Mouse (Mus musculus) thymus, postnatal 10 days (tissue): ENCODE measurements at regions not wholly inside any gene's neighbourhood (a gene's known extent, or its start where the extent isn't known, plus 50 kb on each side); places are given as distances from the start of the nearest gene placed in this dataset.

Experiments used
- DNase-seq, 2 experiments: peaks; one replicate each; pipeline ENCODE4 v3.0.0; 2021; ENCODE audit warnings: low spot score in 2 of 2

DNA sequence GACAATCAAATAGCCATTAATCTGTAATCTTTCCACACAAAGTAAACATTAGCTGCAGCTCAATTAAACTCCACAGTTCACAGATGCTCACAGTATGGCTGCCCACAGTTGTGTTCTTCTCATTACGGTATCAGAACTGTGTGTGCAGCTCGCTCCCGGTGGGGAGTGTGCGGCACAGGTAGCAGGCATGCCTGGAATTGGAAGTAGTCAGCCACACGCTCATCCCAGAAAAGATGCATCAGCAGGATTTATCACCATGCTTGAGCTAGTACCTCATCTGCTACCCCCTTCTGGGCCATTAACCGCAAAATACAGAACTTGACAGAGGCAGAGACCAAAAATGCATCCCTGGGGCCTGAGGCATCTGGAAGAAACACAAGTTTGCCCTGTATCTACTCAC is 437.8 kb downstream of the Adam3 start:
- no peak for DNase-seq

DNA sequence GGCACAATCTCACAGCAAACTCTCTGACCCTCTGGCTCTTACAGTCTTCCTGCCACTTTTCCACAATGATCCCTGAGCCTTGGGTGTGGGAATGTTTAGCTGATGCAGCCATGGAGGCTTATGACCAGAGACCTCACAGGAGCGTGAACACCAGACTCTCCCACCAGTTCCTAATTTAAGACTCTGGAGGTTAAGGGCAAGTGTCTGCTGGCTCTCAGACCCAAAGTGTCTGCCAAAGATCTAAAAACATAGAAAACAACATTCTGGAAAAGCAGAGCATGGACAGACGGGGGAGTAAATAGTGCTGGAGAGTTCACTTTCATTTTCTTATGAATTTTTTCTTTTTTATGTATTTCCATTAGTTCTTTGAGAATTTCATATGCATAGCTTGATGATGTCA is 440.7 kb downstream of the Adam3 start:
- DNase-seq = no peak

DNA sequence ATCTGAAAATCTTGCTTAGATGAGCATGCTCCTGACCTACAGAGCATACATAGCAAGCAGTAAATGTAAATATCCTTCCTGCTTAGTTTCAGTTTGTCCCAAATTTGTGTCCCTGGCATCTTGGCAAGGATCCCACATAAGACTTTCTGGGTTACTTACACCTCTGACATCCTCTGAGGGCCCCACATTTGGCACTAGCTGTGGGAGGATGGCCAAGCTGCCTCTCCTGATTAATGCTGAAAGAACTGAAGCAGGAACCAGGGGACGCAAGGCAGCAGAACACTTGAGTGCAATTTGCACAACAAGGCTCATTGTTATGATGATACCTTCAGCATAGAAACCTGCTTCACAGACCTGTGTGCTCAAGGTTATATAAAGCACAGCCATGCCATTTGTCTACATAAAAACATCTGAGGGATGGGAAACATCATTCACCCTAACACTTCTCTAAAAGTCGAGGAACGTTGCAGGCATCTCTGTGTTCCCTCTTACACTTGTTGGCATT is 441.7 kb downstream of the Adam3 start:
- DNase-seq = no peak

DNA sequence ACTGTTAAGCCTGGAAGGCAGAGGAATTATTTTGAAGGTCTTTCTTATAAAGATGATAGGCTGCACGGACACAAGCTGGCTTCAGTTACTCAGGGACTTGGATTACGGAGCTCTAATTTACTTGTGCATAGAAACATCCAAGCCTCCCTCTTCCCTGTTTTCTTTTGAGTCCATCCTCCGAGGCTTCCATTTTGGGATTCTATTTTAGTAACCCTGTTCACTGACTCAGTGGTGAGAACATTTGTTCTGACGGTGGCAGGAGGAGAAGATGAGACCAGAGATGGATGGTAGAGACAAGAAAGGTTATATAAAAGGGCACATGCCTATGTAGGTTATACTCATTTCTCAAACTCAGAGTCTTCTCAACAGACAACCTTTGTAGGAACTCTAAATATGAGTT is 445.4 kb downstream of the Adam3 start:
- no peak for DNase-seq

DNA sequence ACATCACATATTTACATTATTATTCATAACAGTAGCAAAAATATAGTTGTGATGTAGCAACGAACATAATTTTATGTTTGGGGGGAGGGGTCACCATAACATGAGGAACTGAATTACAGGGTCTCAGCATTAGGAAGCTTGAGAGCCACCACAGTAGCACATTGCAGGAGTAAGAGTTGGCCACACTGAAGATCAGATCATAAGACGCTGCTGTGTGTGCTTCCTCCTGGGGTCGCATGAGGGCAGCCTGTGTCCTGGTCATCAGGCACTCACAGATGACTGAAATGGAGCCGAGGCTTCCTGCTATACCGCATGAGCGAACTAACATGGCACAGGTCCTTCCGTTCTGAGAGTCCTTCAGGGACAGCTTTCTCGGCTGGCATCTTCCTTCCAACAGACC is 447.3 kb downstream of the Adam3 start:
- no peak for DNase-seq

DNA sequence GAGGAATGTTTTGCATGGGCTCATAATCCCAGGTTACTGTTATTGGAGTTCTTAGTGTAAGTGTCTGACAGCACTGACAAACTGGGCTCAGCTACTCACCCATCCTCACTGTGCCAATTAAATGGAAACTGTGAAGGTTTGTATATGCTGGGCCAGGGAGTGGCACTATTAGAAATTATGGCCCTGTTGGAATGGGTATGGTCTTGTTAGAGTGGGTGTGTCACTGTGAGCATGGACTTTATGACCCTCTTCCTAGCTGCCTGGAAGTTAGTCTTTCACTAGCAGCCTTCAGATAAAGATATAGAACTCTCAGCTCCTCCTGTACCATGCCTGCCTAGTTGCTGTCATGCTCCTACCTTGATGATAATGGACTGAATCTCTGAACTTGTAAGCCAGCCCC is 464.3 kb downstream of the Adam3 start:
- DNase-seq = no peak

DNA sequence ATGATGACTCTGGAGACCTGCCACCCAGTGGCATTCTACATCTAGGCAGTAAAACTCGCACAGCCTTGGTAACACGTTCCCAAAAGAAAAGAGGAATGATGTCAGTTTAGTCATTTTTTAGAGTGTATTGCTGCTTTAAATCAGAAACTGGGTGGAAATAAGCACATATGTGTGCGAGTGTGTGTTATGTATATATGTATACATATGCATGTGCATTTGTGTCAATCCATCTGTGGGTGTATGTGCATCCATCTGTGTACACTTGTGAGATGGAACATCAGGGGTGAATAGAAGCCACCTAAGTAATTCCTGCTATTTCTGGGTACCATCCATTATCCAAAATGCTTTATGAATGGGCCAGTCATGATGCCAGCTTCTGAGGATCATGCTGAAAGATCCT is 467.0 kb downstream of the Adam3 start:
- DNase-seq = no peak

DNA sequence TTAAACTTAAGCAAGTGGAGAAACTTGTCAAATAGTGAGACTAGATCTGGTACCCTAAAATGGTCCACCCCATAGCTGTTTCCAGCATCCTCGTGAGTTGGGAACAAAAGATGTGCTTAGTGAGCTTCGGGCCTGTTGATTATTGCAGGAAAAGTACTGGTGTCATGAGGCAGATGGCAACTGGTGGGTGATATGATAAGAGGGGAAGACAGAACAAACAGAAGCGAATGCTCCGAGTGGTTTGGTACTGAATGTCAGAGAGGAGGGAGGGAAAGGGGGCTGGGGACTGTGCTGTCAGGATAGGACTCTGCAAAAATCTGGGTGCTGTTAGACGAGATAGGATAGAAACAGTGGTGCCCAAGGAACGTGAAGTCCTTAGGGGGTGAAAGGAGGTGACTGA is 483.4 kb downstream of the Adam3 start:
- DNase-seq = no peak

DNA sequence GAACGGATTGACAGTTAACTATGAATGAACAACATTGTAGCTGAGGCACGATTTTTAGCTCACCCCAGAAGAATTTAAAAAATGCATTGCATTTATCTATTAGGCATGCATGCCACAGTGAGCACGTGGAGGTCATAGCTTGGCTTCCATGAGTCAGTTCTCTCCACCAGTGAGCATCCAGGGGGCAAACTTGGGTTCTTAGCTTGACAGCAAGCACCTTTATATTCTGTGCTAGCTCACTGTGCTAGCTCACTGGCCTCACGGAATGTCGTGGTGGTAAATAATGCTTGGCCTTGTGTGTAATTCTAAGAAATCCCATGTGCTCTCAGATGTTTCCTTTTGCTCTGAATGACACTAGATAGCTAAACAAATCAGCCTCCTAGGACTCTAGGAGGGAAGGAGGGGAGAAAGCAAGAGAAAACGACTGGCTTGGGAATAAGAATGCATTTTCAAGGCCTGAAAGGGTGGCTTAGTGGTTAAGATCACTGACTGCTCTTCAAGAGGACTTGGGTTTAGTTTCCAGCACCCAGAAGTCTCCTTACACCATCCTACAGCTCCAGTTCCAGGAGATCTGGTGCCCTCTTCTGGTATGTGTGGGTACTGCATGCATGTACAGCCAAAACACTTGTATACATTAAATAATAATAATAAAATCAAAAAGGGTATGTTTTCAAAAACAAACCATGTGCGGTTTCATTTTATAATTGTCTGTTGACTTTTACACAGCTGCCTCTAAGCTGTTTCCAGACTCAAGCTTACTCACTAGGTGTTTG is 485.3 kb downstream of the Adam3 start:
- DNase-seq = no peak

DNA sequence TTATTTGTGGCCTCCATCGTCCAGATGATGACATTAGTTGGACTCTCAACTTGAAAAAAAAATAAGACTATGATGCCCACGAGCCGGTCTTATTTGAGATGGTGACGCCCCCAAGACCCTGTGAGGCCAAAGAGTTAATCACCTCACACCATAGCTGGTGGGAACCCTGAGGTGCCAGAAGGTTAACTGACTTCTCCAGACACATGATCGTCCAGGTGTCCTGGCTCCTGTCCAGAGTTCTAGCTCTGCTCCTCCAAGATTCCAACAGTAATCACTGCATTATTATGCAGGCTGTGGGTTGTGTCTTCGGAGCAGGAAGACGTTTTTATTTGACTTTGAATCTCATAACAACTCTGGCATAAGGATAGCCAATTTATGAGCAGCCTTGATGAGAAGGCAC is 490.7 kb downstream of the Adam3 start:
- no peak for DNase-seq

DNA sequence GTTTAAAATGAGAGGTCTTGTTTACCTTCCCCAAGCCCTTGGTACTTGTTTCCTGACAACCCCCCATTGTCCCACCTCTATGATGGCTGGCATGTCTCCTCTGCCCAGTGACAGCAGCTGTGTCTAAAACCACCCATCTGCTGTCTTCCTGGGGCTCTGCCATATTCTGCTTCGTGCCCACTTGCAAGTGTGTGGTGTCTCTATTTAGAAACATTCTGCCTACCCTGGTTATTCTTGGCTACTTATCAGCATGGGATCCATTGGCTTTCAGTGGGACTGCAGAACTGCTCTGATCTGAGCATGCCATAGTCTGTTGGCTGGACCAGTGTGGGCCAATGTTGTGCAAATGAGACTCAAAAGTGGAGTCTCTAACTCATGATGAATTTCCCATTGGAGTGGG is 497.5 kb downstream of the Adam3 start:
- no peak for DNase-seq

DNA sequence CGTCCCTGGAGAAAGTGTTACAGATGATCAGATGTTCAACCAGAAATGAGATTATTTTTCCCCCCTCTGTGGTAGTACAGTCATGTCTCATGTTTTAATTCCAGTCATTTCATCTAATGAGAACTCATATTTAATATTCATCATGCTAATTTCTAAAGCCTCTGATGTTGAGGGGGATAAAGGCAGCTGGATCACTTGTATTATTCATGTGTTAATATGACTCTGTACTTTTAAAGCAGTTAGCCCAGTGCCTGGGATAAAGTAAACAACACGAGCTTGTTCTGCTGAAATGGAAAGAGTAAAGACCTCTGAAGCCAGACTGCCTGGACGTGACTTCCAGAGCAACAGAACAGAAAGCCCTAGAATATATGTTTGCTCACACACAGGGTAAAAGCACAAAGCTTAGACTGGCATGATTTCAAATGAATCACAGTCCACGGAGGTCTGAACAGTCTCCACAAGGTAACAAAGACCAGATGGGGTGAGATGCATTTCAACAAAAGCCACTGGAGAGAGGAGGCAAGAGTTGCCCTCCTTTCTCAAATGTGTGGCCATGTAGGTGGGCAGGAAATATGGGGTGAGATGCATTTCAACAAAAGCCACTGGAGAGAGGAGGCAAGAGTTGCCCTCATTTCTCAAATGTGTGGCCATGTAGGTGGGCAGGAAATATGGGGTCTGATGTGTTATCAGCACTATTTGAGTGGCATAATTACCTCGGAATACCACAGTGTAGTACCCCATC is 498.1 kb downstream of the Adam3 start:
- DNase-seq = no peak

DNA sequence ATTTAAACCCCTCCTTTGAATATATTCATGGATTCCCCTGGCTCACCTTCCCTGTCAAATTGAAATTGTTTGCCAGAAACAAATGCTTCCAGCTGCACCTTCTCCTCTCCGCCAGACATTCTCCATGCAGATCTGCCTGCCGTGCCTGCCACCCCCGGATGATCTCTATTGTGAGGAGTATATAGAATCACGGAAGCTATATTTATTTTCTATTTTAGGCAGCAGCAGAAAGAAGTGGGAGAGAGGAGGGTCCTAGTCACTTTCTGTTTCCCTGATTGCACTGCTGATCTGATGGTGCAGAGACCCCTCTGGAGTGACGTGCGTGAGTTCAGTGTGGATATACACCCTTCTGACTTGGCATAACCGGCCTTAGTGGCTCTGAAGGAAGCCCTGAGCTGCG is 505.4 kb downstream of the Adam3 start:
- no peak for DNase-seq

DNA sequence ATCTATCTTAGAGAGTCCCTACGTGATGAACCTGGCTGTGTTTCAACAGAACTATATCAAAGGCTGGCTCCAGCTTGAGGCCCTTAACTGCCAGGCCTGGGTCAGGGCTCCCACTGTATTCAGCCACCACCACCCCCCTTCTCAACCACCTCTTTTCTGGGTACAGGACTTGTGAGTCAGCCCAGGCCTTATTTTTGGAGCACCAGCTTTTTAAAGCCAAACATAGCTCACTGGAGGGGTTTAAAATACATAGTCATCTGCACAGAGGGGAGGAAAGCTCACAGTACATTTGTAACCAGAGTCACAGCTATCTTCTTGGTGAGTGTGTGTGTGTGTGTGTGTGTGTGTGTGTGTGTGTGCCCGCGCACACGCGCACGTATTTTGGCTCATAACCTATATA is 509.0 kb downstream of the Adam3 start:
- DNase-seq = no peak

DNA sequence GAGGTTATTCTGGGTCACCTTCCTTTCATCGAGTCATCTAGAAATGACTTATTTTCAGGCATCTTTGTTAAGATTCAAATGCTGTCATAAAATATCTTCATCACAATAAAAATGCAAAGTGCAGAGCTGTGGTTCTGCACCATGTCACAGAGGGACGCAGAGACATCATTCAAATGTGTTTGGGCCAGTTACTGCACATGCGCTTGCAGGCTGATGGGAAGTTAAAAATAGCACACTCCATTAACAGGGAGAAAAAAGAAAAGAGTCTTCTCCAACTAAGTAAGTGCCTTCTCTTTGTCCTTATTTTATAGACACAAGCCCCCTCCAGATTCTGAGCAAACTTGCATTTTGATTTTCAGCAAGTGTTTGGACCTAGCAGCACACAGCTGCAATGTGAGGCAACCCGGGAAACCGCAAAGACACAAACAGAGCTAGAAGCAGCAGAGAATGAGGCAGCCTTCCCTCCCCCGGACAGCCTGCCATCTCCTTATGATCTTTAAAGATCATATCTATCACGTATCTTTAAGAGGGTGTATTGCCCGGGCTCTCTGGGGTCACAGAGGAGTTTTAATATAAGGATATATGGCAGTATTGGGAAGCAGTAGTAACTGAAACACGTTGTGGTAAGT is 510.0 kb downstream of the Adam3 start:
- DNase-seq = peak; percentile 20 to 24

DNA sequence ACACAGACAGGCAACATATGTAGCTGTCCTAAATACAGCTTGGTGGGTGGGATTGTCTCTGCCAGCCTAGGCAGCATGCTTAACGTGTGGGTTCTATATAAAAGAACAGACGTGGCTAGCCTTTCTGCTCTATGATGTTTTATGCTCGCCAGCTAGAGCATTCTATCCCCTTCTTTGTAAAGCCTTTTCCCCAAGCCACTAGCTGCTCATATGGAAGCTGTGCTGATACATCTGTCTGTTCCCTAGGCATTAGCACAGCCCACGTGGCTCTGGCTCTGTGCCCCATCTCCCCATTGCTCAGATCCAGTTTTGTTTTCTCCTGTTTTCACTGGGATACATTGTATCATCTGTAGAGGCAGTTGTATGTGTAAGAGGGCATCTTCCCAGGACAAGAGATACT is 511.3 kb downstream of the Adam3 start:
- no peak for DNase-seq

DNA sequence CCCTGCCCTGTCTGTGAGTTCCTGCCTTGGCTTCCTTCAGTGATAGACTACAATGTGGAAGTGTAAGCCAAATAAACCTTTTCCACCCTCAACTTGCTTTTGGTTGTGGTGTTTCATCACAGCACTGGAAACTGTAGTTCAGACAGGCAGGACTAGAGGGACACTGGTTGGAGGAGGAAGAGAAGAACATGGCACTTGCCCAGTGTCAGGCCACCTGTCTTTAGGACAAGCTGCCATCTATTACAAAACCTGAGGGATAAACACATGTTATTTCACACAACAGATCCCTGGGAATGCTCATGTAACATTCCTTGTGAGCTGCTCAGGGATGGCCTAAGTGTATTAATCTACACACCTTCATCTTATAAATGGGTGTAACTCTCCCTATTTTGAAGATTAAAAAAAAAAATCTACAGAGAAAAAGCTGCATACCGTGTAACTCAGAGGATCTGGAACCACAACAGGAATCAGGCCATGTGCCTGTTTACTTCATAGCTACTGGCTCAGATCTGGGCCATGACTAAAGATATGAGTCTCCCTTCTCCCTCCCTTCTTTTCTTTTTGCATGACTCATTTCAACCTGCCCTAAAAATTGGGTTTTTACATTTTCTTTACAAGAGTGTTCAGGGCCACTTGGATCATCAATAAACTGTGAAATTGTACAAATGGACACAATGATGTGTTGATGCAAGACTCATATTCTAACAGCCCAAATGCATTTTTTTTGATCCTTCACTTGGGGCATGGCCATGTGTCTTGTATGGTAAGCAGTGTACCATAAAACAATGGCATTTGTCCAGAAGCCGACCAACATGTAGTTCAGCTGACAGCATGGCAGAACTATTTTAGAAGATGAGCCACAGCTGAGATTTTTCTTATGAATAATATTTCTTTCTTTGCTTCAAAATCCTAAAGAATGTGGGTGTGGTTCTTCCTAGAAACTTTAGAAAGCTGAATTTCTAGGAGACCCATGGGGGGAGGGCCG is 513.1 kb downstream of the Adam3 start:
- DNase-seq = no peak

DNA sequence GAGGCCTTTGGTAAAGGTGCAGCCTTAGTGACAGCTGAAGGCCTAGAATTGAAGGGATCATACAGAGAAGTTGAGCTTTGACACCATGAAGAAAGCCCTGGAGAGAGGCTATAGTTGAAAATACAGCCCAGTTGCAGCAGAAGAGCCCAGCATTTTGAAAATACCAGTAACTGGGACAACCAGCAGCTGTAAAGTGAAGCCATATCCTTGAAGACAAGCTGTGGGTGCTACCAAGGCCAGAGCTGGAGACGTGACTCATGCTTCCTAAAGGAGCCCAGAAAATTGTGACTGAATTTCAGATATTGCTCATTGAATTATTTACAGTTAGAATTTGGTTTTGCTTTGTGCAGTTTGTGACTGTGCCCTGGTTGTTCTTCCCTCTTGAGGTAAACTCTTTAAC is 514.6 kb downstream of the Adam3 start:
- DNase-seq = no peak
